Mouse (Mus musculus): ENCODE results near the gene Tnnc2.

- TF ChIP-seq CTCF (IDR thresholded peaks at IDR 0.05; ENCODE audit: insufficient read depth, low read length) (no peak), POLR2A (IDR thresholded peaks at IDR 0.05; ENCODE audit: borderline replicate concordance, extremely low read depth, low read depth, low read length) (no peak)
These were observed 20.7 kb upstream of the Tnnc2 start for GRCm38 (mm10) chr2:164800252-164801004.

Data from lung, adult 2 months (tissue).